Mouse (Mus musculus): ENCODE measurements around the gene Vps36.
A peak's percentile ranks its signal among the peaks of the same experiment; 100 is the strongest.

DNA sequence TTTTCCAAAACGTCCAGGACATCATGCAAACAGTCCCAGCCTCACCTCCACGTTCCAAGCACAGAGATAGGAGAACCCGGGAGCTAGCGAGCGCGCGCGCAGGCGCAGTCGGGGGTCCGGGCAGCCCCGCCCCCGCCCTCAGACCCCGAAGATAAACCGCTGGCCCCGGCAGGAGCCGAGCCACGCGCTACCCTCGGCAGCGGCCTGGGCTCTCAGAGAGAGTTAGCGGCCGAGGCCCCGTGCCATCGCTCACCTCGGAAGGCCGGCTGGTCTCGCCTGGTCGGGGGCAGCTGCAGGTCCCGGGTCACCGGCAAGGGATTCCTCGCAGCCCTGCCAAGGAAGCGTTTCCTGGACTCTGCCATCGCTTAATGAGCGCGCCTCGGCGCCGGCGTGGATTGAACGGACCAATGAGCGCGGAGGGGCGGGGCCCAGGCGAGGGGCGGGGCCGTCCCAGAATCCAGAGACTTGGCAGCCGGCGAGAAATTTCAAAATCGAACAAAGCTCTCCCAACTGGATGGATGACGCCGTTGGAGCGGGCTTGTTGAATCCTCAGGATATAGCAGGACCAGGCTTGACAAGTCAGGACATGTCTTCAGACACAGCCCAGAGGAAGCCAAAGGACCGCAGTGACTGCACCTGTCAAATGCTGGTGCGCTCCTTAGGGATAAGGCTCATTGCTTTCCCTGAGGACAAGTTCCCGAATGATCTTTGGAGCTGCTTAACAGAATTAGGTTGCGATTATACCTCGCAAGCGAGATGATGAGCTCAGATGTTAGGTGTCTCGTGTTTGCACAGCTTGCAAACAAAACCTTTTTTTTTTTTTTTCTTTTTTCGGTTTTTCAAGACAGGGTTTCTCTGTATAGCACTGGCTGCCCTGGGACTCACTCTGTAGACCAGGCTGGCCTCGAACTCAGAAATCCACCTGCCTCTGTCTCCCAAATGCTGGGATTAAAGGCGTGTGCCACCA is 6.9 kb upstream of the Vps36 start, which contains the start of gene Ckap2:
- no peak for TF ChIP-seq CTCF (IDR thresholded peaks at IDR 0.05; ENCODE audit: control insufficient read depth, insufficient read depth, low read length)
- peak; percentile 85 for TF ChIP-seq POLR2A (IDR thresholded peaks at IDR 0.05; ENCODE audit: borderline replicate concordance, control insufficient read depth, low read depth, low read length)
